Mouse (Mus musculus): Measurements from ENCODE around the gene Sobp. TPM values are rescaled to one million over a fixed set of nuclear protein-coding genes. Genes with fewer than 3 reads are reported as not detected.

Sobp gene
- polyA plus RNA-seq (2016; fragmentation: Nextera tagmentation; extraction: Ambion mirVana): 4.3 and 4.7 TPM in 2 replicates

GRCm38 (mm10) chr10:43174326-43175155 is at the start of gene Sobp, which contains the start of gene 9030612E09Rik:
Gene Sobp (minus strand): TSS chr10:43174530.
Gene 9030612E09Rik (plus strand): TSS chr10:43174704.
- under 1% methylated on average over 63 of the region's 91 CpGs for WGBS
- peak within 1 kb of the TSS; percentile 89 for H3K9ac ChIP-seq (replicated peaks)
- H3K4me1 ChIP-seq (replicated peaks): peaks cover 23% of the 10 kb centered on the region
- no peaks in the 10 kb centered on the region for H3K9me3 ChIP-seq
- peak within 1 kb of the TSS; percentile 87 for H3K4me3 ChIP-seq (replicated peaks)
- peak; percentile 64 for ATAC-seq (ENCODE audit: insufficient number of reproducible peaks, insufficient read depth, low FRiP score, low TSS enrichment, low read depth)
- no peaks in the 10 kb centered on the region for H3K36me3 ChIP-seq
- H3K27ac ChIP-seq: peak within 1 kb of the TSS; percentile 84
- peak within 1 kb of the TSS; percentile 80 for H3K4me2 ChIP-seq
- H3K27me3 ChIP-seq: peaks cover 29% of the 10 kb centered on the region

DNA sequence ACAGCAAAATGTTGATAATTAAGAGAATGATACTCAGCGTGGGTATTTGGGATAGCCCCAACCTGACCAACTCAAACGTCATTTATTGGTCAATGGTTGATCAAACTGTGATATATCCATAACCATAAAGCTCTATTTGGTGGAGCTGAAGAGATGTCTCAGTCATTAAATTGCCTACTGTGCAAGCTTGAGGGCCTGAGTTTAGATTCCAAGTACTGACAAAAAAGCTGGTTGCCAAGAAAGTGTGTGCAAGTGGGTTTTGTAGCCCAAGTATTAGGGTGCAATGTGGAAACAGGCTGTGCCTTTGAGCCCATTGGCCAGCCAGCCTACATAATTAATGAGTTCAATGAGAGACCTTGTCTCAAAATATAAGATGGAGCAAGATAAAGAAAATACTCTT is 49.1 kb upstream of the Sobp start:
- no peak for ATAC-seq (ENCODE audit: insufficient number of reproducible peaks, insufficient read depth, low FRiP score, low TSS enrichment, low read depth)
- Histone ChIP-seq H3K27me3 (no peaks in the 10 kb centered on the region), H3K27ac (no peak overlapping the region), H3K4me3 (replicated peaks) (no peak overlapping the region), H3K4me1 (replicated peaks) (peaks cover 11% of the 10 kb centered on the region), H3K9me3 (no peaks in the 10 kb centered on the region), H3K9ac (replicated peaks) (no peak overlapping the region), H3K4me2 (no peak overlapping the region), H3K36me3 (no peaks in the 10 kb centered on the region)
- WGBS: 87% methylated on average over 2 of the region's 2 CpGs

DNA sequence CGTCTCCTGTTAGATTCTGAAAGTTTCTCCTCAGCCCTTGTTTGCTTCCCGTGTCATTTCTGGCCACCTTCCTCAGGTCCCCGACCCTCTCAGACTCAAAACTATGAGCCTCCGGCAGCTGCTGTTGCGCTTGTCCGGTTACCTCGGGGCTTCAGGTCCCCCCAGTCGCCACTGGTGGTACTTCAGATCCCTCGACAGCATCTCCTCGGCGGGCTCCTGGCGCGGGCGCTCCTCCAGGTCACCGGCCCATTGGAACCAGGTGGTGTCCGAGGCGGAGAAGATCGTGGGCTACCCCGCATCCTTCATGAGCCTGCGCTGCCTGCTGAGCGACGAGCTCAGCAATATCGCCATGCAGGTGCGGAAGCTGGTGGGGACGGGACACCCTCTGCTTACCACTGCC is 47.3 kb upstream of the Sobp start:
- Histone ChIP-seq H3K27me3 (no peaks in the 10 kb centered on the region), H3K9me3 (no peaks in the 10 kb centered on the region), H3K27ac (peak overlapping the region; percentile 90), H3K9ac (replicated peaks) (peak overlapping the region; percentile 77), H3K36me3 (no peaks in the 10 kb centered on the region), H3K4me3 (replicated peaks) (peak overlapping the region; percentile 58), H3K4me2 (peak overlapping the region; percentile 84), H3K4me1 (replicated peaks) (peaks cover 11% of the 10 kb centered on the region)
- peak; percentile 37; the same call in 1 of the 2 replicates for ATAC-seq (ENCODE audit: insufficient number of reproducible peaks, insufficient read depth, low FRiP score, low TSS enrichment, low read depth)
- WGBS: under 1% methylated on average over 25 of the region's 25 CpGs

- peak; percentile 96 for ATAC-seq (ENCODE audit: insufficient number of reproducible peaks, insufficient read depth, low FRiP score, low TSS enrichment, low read depth)
- under 1% methylated on average over 50 of the region's 50 CpGs for WGBS
Observed at GRCm38 (mm10) chr10:43220910-43221625, 46.7 kb upstream of the Sobp start, which contains the start of gene Pdss2. Gene Pdss2 (plus strand): TSS chr10:43221486.

DNA sequence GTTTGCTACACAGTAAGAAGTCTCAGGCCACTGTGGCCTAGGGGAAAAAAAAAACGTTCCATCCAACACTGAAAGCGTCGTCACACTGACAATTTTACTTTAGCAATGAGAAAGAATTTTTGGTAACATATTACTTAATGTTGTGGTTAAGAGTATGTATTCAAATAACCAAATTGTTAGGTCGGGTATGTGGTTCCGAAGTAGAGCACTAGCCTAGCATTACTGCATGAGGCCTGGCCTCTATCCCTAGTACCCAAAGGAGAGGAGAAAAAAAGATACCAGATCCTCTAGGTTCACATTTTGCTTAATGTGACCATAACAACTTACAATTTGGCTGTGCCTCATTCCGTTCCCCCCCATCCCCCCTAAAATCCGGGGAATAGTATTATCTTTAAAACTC is 46.1 kb upstream of the Sobp start:
- peak overlapping the region; percentile 90 for H3K27ac ChIP-seq
- peaks cover 11% of the 10 kb centered on the region for H3K4me1 ChIP-seq (replicated peaks)
- H3K9ac ChIP-seq (replicated peaks): peak overlapping the region; percentile 77
- peak overlapping the region; percentile 58 for H3K4me3 ChIP-seq (replicated peaks)
- no peaks in the 10 kb centered on the region for H3K36me3 ChIP-seq
- ATAC-seq (ENCODE audit: insufficient number of reproducible peaks, insufficient read depth, low FRiP score, low TSS enrichment, low read depth): no peak
- WGBS: 24% methylated on average over 7 of the region's 7 CpGs
- H3K9me3 ChIP-seq: no peaks in the 10 kb centered on the region
- H3K27me3 ChIP-seq: no peaks in the 10 kb centered on the region
- peak overlapping the region; percentile 84 for H3K4me2 ChIP-seq

More at GRCm38 (mm10) chr10:43220910-43221625, 46.7 kb upstream of the Sobp start, which contains the start of gene Pdss2:
- peak within 1 kb of the TSS; percentile 90 for H3K27ac ChIP-seq
- peak within 1 kb of the TSS; percentile 84 for H3K4me2 ChIP-seq
- H3K9me3 ChIP-seq: no peaks in the 10 kb centered on the region
- H3K9ac ChIP-seq (replicated peaks): peak within 1 kb of the TSS; percentile 77
- no peaks in the 10 kb centered on the region for H3K36me3 ChIP-seq
- H3K4me3 ChIP-seq (replicated peaks): peak within 1 kb of the TSS; percentile 58
- H3K27me3 ChIP-seq: no peaks in the 10 kb centered on the region
- H3K4me1 ChIP-seq (replicated peaks): peaks cover 11% of the 10 kb centered on the region

DNA sequence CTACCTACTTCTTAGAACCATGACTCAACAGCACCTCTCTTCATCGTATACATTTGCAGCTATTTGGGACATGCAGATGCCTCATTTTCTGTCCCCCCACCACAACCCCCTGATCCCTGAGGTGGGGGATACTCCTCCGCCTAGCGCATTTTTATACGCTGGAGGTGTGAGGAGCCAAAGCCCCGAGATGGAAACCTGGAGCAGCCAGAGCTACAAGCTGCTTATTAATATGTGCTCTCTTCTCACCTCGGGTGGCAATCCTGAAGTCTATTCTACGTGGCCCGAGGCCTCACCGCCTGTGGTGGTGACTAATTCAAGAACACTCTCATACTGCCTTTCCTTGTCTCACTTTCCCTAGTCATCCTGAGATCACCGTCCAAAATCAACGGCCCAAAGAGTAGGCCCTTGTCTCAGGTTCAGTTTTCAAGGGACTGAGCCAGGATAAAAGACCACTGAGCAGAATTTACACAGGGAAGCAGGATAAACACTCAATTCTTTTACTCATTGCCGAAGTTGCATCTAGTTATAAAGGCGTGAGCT is 43.1 kb upstream of the Sobp start:
- no peaks in the 10 kb centered on the region for H3K27me3 ChIP-seq
- ATAC-seq (ENCODE audit: insufficient number of reproducible peaks, insufficient read depth, low FRiP score, low TSS enrichment, low read depth): no peak
- peaks cover 8% of the 10 kb centered on the region for H3K4me1 ChIP-seq (replicated peaks)
- no peaks in the 10 kb centered on the region for H3K9me3 ChIP-seq
- H3K4me3 ChIP-seq (replicated peaks): no peak overlapping the region
- 93% methylated on average over 13 of the region's 13 CpGs for WGBS
- no peak overlapping the region for H3K27ac ChIP-seq
- H3K9ac ChIP-seq (replicated peaks): no peak overlapping the region
- H3K36me3 ChIP-seq: no peaks in the 10 kb centered on the region
- no peak overlapping the region for H3K4me2 ChIP-seq

DNA sequence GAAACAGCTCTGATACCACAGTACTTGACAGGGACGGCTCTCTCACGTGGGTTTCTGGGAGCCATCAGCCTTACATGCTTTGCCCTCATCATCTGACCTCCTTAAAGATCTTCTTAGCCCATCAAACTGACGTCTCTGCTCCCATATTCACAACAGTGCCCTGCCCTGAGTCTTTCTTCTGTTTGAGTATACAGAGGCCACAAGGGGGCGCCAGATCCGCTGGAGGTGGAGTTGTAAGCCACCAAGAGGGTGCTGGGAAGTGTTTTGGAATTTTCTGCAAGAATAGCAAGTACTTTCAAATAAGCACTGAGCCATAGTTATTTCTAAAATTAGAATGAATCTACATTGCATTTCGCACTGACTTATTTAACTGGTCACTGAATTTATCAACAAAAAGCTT is 37.5 kb upstream of the Sobp start:
- Histone ChIP-seq H3K27me3 (no peaks in the 10 kb centered on the region), H3K36me3 (no peaks in the 10 kb centered on the region), H3K27ac (no peak overlapping the region), H3K4me1 (replicated peaks) (no peaks in the 10 kb centered on the region), H3K9ac (replicated peaks) (no peak overlapping the region), H3K9me3 (no peaks in the 10 kb centered on the region), H3K4me3 (replicated peaks) (no peak overlapping the region), H3K4me2 (no peak overlapping the region)
- WGBS: 34% methylated on average over 6 of the region's 6 CpGs
- no peak for ATAC-seq (ENCODE audit: insufficient number of reproducible peaks, insufficient read depth, low FRiP score, low TSS enrichment, low read depth)

GRCm38 (mm10) chr10:43203865-43204264 is 29.5 kb upstream of the Sobp start:
- Histone ChIP-seq H3K4me3 (replicated peaks) (no peak overlapping the region), H3K27me3 (0 out of 2 replicates have a peak, but pooled peaks cover 2% of the 10 kb centered on the region), H3K9me3 (no peaks in the 10 kb centered on the region), H3K4me2 (no peak overlapping the region), H3K4me1 (replicated peaks) (no peaks in the 10 kb centered on the region), H3K27ac (no peak overlapping the region), H3K9ac (replicated peaks) (no peak overlapping the region), H3K36me3 (no peaks in the 10 kb centered on the region)
- no peak for ATAC-seq (ENCODE audit: insufficient number of reproducible peaks, insufficient read depth, low FRiP score, low TSS enrichment, low read depth)
- WGBS: 70% methylated on average over 3 of the region's 3 CpGs

- no peaks in the 10 kb centered on the region for H3K27me3 ChIP-seq
- H3K4me3 ChIP-seq (replicated peaks): no peak overlapping the region
- no peaks in the 10 kb centered on the region for H3K36me3 ChIP-seq
- H3K4me2 ChIP-seq: no peak overlapping the region
- 85% methylated on average over 2 of the region's 2 CpGs for WGBS
- no peaks in the 10 kb centered on the region for H3K4me1 ChIP-seq (replicated peaks)
- H3K9ac ChIP-seq (replicated peaks): no peak overlapping the region
- no peak for ATAC-seq (ENCODE audit: insufficient number of reproducible peaks, insufficient read depth, low FRiP score, low TSS enrichment, low read depth)
- H3K9me3 ChIP-seq: no peaks in the 10 kb centered on the region
- no peak overlapping the region for H3K27ac ChIP-seq
Observed at GRCm38 (mm10) chr10:43200206-43200605, 25.9 kb upstream of the Sobp start.

DNA sequence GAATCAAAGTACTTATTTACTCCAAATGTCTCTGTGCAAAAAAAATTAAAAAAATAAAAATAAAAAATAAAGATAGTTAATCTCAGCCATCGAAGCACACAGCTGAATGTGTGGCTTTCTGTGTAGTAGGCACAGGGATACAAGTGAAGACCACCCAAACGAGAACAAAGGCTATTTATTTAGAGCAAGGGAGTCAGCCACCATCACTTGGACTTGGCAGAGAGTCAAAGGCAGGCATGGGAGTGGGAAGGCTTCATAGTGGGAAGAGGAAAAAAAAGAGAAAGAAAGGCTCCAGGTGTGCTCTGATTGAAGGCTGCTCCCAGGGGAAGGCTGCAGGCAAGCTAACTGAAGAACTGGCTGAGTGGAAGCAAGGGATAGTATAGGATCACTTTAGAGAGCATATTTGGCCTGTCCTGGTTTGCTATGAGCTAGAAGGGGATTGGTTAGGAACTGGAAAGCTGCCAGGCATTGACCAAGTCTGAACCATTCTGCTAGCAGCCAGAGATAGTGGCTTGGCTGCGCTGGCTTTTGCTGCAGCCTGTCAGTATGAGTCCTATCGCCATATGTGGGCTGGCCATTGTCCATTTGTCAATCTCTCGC is 6.1 kb upstream of the Sobp start:
- no peak for ATAC-seq (ENCODE audit: insufficient number of reproducible peaks, insufficient read depth, low FRiP score, low TSS enrichment, low read depth)
- Histone ChIP-seq H3K36me3 (no peaks in the 10 kb centered on the region), H3K27ac (no peak overlapping the region), H3K4me1 (replicated peaks) (peaks cover 7% of the 10 kb centered on the region), H3K27me3 (peaks cover 26% of the 10 kb centered on the region), H3K4me2 (no peak overlapping the region), H3K9me3 (no peaks in the 10 kb centered on the region), H3K9ac (replicated peaks) (no peak overlapping the region), H3K4me3 (replicated peaks) (no peak overlapping the region)
- WGBS: 68% methylated on average over 5 of the region's 5 CpGs

All from limb, embryonic 12.5 days (tissue).